Mouse (Mus musculus) retina, postnatal 7 days (tissue): ENCODE data around the gene Rbpms2.
A peak's percentile ranks its signal among the peaks of the same experiment; 100 is the strongest.

ENCODE experiments used
- DNase-seq: peaks from one replicate; pipeline ENCODE4 v3.0.0-alpha.2; 2012; ENCODE audit warnings: low read depth, low spot score

Rbpms2 gene

GRCm38 (mm10) chr9:65629025-65629766, at the start of gene Rbpms2:
TSS of gene Rbpms2 (plus strand) at chr9:65629648.
- DNase-seq: no peak

GRCm38 (mm10) chr9:65579781-65580371, 49.6 kb upstream of the Rbpms2 start, which contains the start of gene Plekho2:
TSS of gene Plekho2 (minus strand) at chr9:65580040.
- DNase-seq: peak; percentile 89

- peak; percentile 79 for DNase-seq
Observed at GRCm38 (mm10) chr9:65580401-65581256, 48.8 kb upstream of the Rbpms2 start.

GRCm38 (mm10) chr9:65583045-65583444, 46.4 kb upstream of the Rbpms2 start:
- DNase-seq: no peak

- no peak for DNase-seq
Observed at GRCm38 (mm10) chr9:65586406-65587269, 42.8 kb upstream of the Rbpms2 start, which contains the start of gene Pif1. TSS of gene Pif1 (plus strand) at chr9:65587160.

GRCm38 (mm10) chr9:65587270-65587572, 42.2 kb upstream of the Rbpms2 start:
- DNase-seq: no peak

- DNase-seq: no peak
Observed at GRCm38 (mm10) chr9:65587573-65588358, 41.7 kb upstream of the Rbpms2 start.

GRCm38 (mm10) chr9:65589091-65589490, 40.4 kb upstream of the Rbpms2 start:
- no peak for DNase-seq

GRCm38 (mm10) chr9:65592721-65593120, 36.7 kb upstream of the Rbpms2 start:
- DNase-seq: no peak

- no peak for DNase-seq
Observed at GRCm38 (mm10) chr9:65593596-65593995, 35.9 kb upstream of the Rbpms2 start.

GRCm38 (mm10) chr9:65598765-65599249, 30.6 kb upstream of the Rbpms2 start:
- DNase-seq: peak; percentile 61

- no peak for DNase-seq
Observed at GRCm38 (mm10) chr9:65600951-65601350, 28.5 kb upstream of the Rbpms2 start.

GRCm38 (mm10) chr9:65603401-65604102, 25.9 kb upstream of the Rbpms2 start:
- no peak for DNase-seq

- DNase-seq: peak; percentile 87
Observed at GRCm38 (mm10) chr9:65605471-65606136, 23.8 kb upstream of the Rbpms2 start.

GRCm38 (mm10) chr9:65606321-65607109, 22.9 kb upstream of the Rbpms2 start:
- no peak for DNase-seq

GRCm38 (mm10) chr9:65607120-65607519, 22.3 kb upstream of the Rbpms2 start:
- no peak for DNase-seq

GRCm38 (mm10) chr9:65611969-65612486, 17.4 kb upstream of the Rbpms2 start:
- no peak for DNase-seq

- no peak for DNase-seq
Observed at GRCm38 (mm10) chr9:65613098-65613497, 16.4 kb upstream of the Rbpms2 start.
